Mouse (Mus musculus) myocyte (in vitro differentiated cells): Measurements from ENCODE around the gene Slc25a5. TPM values are rescaled to one million over a fixed set of nuclear protein-coding genes. Genes with fewer than 3 reads are reported as not detected.

Source experiments
- H3K27me3 ChIP-seq: one replicate; pipeline ENCODE4 v1.6.1; 2011; ENCODE audit not compliant: control insufficient read depth, insufficient read depth, insufficient read length
- H3K36me3 ChIP-seq: one replicate; pipeline ENCODE4 v1.6.1; 2011; ENCODE audit not compliant: control insufficient read depth, insufficient read depth
- H3K4me2 ChIP-seq: one replicate; pipeline ENCODE4 v1.6.1; 2011; ENCODE audit warnings: low read depth, control low read depth
- H3K4me3 ChIP-seq: one replicate; pipeline ENCODE4 v1.5.1; 2011; ENCODE audit warnings: mild to moderate bottlenecking, control low read depth, moderate library complexity
- H3K79me2 ChIP-seq: one replicate; pipeline ENCODE4 v1.6.1; 2011; ENCODE audit not compliant: control insufficient read depth, insufficient read depth
- H3ac ChIP-seq: one replicate; pipeline ENCODE4 v1.6.1; 2011; ENCODE audit not compliant: control insufficient read depth, insufficient read length
- CEBPB ChIP-seq: IDR thresholded peaks from 2 replicates; pipeline ENCODE4 v1.6.1; 2011; ENCODE audit warnings: mild to moderate bottlenecking, moderate library complexity; ENCODE audit not compliant: poor library complexity, insufficient read depth, severe bottlenecking
- E2F4 ChIP-seq: IDR thresholded peaks from one replicate; pipeline ENCODE4 v1.6.1; 2011; ENCODE audit warnings: mild to moderate bottlenecking, control low read depth, moderate library complexity; ENCODE audit not compliant: insufficient read depth
- MAX ChIP-seq: IDR thresholded peaks from one replicate; pipeline ENCODE4 v1.6.1; 2011; ENCODE audit warnings: low read depth, mild to moderate bottlenecking, control low read depth
- MYOD1 ChIP-seq, 3 experiments: IDR thresholded peaks; one replicate each; pipeline ENCODE4 v1.6.1; 2011; ENCODE audit warnings: control low read depth in 2 of 3, low read depth in 2 of 3, mild to moderate bottlenecking in 2 of 3, moderate library complexity in 1 of 3; ENCODE audit not compliant: insufficient read length in 2 of 3, control insufficient read depth in 1 of 3
- MYOG ChIP-seq, 3 experiments: IDR thresholded peaks; one replicate each; pipeline ENCODE4 v1.6.1; 2011; ENCODE audit warnings: control low read depth in 2 of 3, low read depth in 2 of 3, mild to moderate bottlenecking in 2 of 3; ENCODE audit not compliant: insufficient read length in 2 of 3, control insufficient read depth in 1 of 3, insufficient read depth in 1 of 3
- POLR2A ChIP-seq: IDR thresholded peaks from one replicate; pipeline ENCODE4 v1.6.1; 2011; ENCODE audit warnings: low read depth, mild to moderate bottlenecking, control low read depth, moderate library complexity; ENCODE audit not compliant: insufficient read length
- POLR2AphosphoS2 ChIP-seq: IDR thresholded peaks from one replicate; pipeline ENCODE4 v1.6.1; 2011; ENCODE audit warnings: low read depth, control low read depth; ENCODE audit not compliant: insufficient read length
- REST ChIP-seq: IDR thresholded peaks from one replicate; pipeline ENCODE4 v1.6.1; 2011; ENCODE audit warnings: mild to moderate bottlenecking, control low read depth, moderate library complexity; ENCODE audit not compliant: insufficient read depth, insufficient read length
- SRF ChIP-seq: IDR thresholded peaks from one replicate; pipeline ENCODE4 v1.6.1; 2011; ENCODE audit warnings: low read depth; ENCODE audit not compliant: control insufficient read depth, insufficient read length
- TCF12 ChIP-seq: IDR thresholded peaks from one replicate; pipeline ENCODE4 v1.6.1; 2011; ENCODE audit warnings: mild to moderate bottlenecking, control low read depth; ENCODE audit not compliant: poor library complexity, insufficient read depth, severe bottlenecking
- TCF3 ChIP-seq: IDR thresholded peaks from one replicate; pipeline ENCODE4 v1.6.1; 2011; ENCODE audit warnings: low read depth, control low read depth; ENCODE audit not compliant: insufficient read length
- USF1 ChIP-seq: IDR thresholded peaks from one replicate; pipeline ENCODE4 v1.6.1; 2011; ENCODE audit warnings: low read depth, mild to moderate bottlenecking, control low read depth, moderate library complexity
- polyA plus RNA-seq: library from polyadenylated mRNA; unstranded; fragments of >200 nt; fragmentation: generic; extraction: Trizol; gene quantifications from one replicate; pipeline ENCODE4 v1.2.1, GENCODE M21; 2012; ENCODE audit warnings: missing spikeins

The Slc25a5 gene
- 684 TPM for polyA plus RNA-seq

GRCm38 (mm10) chrX:36795424-36796162 is at the start of gene Slc25a5:
Slc25a5 (plus strand) TSS chrX:36795651.
- peaks cover 10% of the 10 kb centered on the region for H3K36me3 ChIP-seq
- peak within 1 kb of the TSS; percentile 73 for H3K4me2 ChIP-seq
- TF ChIP-seq POLR2A = peak; percentile 71
- TF ChIP-seq REST = no peak
- TF ChIP-seq POLR2AphosphoS2 = peak; percentile 48
- no peak for TF ChIP-seq MYOG (IDR thresholded peaks at IDR 0.05; ENCODE audit: control insufficient read depth in 1 of 3, insufficient read depth in 1 of 3, insufficient read length in 2 of 3, low read depth in 2 of 3)
- H3K4me3 ChIP-seq = peak within 1 kb of the TSS; percentile 79
- peak within 1 kb of the TSS; percentile 55 for H3ac ChIP-seq
- H3K79me2 ChIP-seq = peaks cover 5% of the 10 kb centered on the region
- no peaks in the 10 kb centered on the region for H3K27me3 ChIP-seq

- Histone ChIP-seq H3K4me2 (no peak overlapping the region), H3K27me3 (no peaks in the 10 kb centered on the region), H3K79me2 (no peaks in the 10 kb centered on the region), H3ac (no peak overlapping the region), H3K4me3 (no peak overlapping the region), H3K36me3 (no peaks in the 10 kb centered on the region)
- no peak for TF ChIP-seq POLR2AphosphoS2
- TF ChIP-seq USF1 = no peak
Measured at GRCm38 (mm10) chrX:36746789-36747188, 48.7 kb upstream of the Slc25a5 start.

- H3K36me3 ChIP-seq = no peaks in the 10 kb centered on the region
- peak overlapping the region; percentile 57 for H3K4me2 ChIP-seq
- H3ac ChIP-seq = no peak overlapping the region
- H3K79me2 ChIP-seq = no peaks in the 10 kb centered on the region
- TF ChIP-seq TCF12 (no peak), MYOG (IDR thresholded peaks at IDR 0.05; ENCODE audit: control insufficient read depth in 1 of 3, insufficient read depth in 1 of 3, insufficient read length in 2 of 3, low read depth in 2 of 3) (peak in 1 of 3 experiments; percentile 45), MYOD1 (IDR thresholded peaks at IDR 0.05; ENCODE audit: control insufficient read depth in 1 of 3, insufficient read length in 2 of 3, low read depth in 2 of 3) (peak in 2 of 3 experiments; percentile 28 to 61)
- H3K4me3 ChIP-seq = no peak overlapping the region
- no peaks in the 10 kb centered on the region for H3K27me3 ChIP-seq
Measured at GRCm38 (mm10) chrX:36748573-36748972, 46.9 kb upstream of the Slc25a5 start.

GRCm38 (mm10) chrX:36749281-36749785 is 46.1 kb upstream of the Slc25a5 start:
- Histone ChIP-seq H3K36me3 (no peaks in the 10 kb centered on the region), H3K4me3 (no peak overlapping the region)
- TF ChIP-seq SRF (no peak), TCF3 (no peak), REST (no peak), MAX (no peak), POLR2AphosphoS2 (no peak), CEBPB (no peak), MYOD1 (IDR thresholded peaks at IDR 0.05; ENCODE audit: control insufficient read depth in 1 of 3, insufficient read length in 2 of 3, low read depth in 2 of 3) (no peak), USF1 (no peak), E2F4 (no peak), MYOG (IDR thresholded peaks at IDR 0.05; ENCODE audit: control insufficient read depth in 1 of 3, insufficient read depth in 1 of 3, insufficient read length in 2 of 3, low read depth in 2 of 3) (no peak), TCF12 (no peak), POLR2A (no peak)

GRCm38 (mm10) chrX:36750591-36750990 is 44.9 kb upstream of the Slc25a5 start:
- H3K4me3 ChIP-seq = no peak overlapping the region
- H3ac ChIP-seq = no peak overlapping the region
- no peak overlapping the region for H3K4me2 ChIP-seq
- TF ChIP-seq REST (no peak), CEBPB (no peak), MYOD1 (IDR thresholded peaks at IDR 0.05; ENCODE audit: control insufficient read depth in 1 of 3, insufficient read length in 2 of 3, low read depth in 2 of 3) (no peak), POLR2A (no peak), MYOG (IDR thresholded peaks at IDR 0.05; ENCODE audit: control insufficient read depth in 1 of 3, insufficient read depth in 1 of 3, insufficient read length in 2 of 3, low read depth in 2 of 3) (no peak), POLR2AphosphoS2 (no peak), E2F4 (no peak), TCF12 (no peak)
- H3K79me2 ChIP-seq = no peaks in the 10 kb centered on the region
- no peaks in the 10 kb centered on the region for H3K36me3 ChIP-seq
- H3K27me3 ChIP-seq = no peaks in the 10 kb centered on the region

More at GRCm38 (mm10) chrX:36749281-36749785, 46.1 kb upstream of the Slc25a5 start:
- no peaks in the 10 kb centered on the region for H3K79me2 ChIP-seq
- H3K27me3 ChIP-seq = no peaks in the 10 kb centered on the region
- H3K4me2 ChIP-seq = peak overlapping the region; percentile 57
- no peak overlapping the region for H3ac ChIP-seq
